Mouse (Mus musculus): ENCODE results near the gene Hspa1b. TPM values are rescaled to one million over a fixed set of nuclear protein-coding genes. Genes with fewer than 3 reads are reported as not detected.
"Not testable (repeated sequence)": the region's sequence is repeated elsewhere in the genome, so short reads cannot be mapped to it uniquely, and the experiment has no call there.

Hspa1b gene
- 4.6 and 9.2 TPM in 2 replicates for polyA plus RNA-seq (2012; rRNA removed)

- H3K27me3 ChIP-seq (ENCODE audit: control insufficient read depth, insufficient read depth, low read length); H3K4me1 ChIP-seq (ENCODE audit: control insufficient read depth, insufficient read depth, low read length): not testable (repeated sequence)
- Histone ChIP-seq H3K27ac (ENCODE audit: insufficient read depth, low read length) (peak within 1 kb of the TSS; percentile 81; the same call in 1 of the 2 replicates), H3K4me3 (replicated peaks; ENCODE audit: insufficient read depth, low read depth, low read length) (peak within 1 kb of the TSS; percentile 99)
- TF ChIP-seq POLR2A (IDR thresholded peaks at IDR 0.05; ENCODE audit: borderline replicate concordance, insufficient read depth, low read length) = peak; percentile 60; the same call in 1 of the 2 replicates
- peak; percentile 84 to 90 for DNase-seq
- WGBS = under 1% methylated on average over 30 of the region's 32 CpGs
These were observed at the start of gene Hspa1b for GRCm38 (mm10) chr17:34959130-34959778. Gene Hspa1b, minus strand, starts transcription at chr17:34959238.

DNA sequence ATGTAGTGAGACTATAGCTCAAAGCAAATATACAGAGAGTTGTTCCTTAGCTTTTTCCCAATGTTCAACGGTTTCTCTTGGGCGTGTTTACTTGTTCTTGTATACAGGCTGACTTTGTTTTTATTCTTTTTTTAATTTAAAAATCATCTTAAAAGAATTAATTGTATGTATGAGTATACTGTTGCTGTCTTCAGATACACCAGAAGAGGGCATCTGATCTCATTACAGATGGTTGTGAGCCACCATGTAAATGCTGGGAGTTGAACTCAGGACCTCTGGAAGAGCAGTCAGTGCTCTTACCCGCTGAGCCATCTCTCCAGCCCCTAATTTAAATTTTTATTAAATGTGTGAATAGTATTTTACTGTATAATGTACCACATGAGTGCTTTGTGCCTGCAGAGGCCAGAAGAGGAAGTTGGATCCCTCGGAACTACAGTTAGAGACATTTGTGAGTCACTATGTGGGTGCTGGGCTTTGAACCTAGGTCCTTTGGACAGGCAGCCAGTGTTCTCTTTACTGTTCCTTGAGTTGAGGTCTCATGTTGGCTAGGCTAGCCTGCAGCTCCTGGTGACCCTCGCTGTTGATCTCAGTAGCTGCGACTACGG, 48.5 kb upstream of the Hspa1b start:
- no peak for DNase-seq
- 95% methylated on average over 7 of the region's 7 CpGs for WGBS
- TF ChIP-seq CTCF (IDR thresholded peaks at IDR 0.05; ENCODE audit: borderline replicate concordance, insufficient read depth, low read depth, low read length) (no peak), POLR2A (IDR thresholded peaks at IDR 0.05; ENCODE audit: borderline replicate concordance, insufficient read depth, low read length) (no peak)
- Histone ChIP-seq H3K4me1 (ENCODE audit: control insufficient read depth, insufficient read depth, low read length) (peaks cover 25% of the 10 kb centered on the region), H3K27ac (ENCODE audit: insufficient read depth, low read length) (no peak overlapping the region), H3K27me3 (ENCODE audit: control insufficient read depth, insufficient read depth, low read length) (no peaks in the 10 kb centered on the region), H3K4me3 (replicated peaks; ENCODE audit: insufficient read depth, low read depth, low read length) (no peak overlapping the region)

- not testable (repeated sequence) for DNase-seq; H3K27ac ChIP-seq (ENCODE audit: insufficient read depth, low read length)
- 90% methylated on average over 4 of the region's 5 CpGs for WGBS
These were observed 46.9 kb upstream of the Hspa1b start for GRCm38 (mm10) chr17:35005902-35006301.

GRCm38 (mm10) chr17:35005158-35005557, 46.1 kb upstream of the Hspa1b start:
- no peak for TF ChIP-seq CTCF (IDR thresholded peaks at IDR 0.05; ENCODE audit: borderline replicate concordance, insufficient read depth, low read depth, low read length)
- no peak for TF ChIP-seq POLR2A (IDR thresholded peaks at IDR 0.05; ENCODE audit: borderline replicate concordance, insufficient read depth, low read length)
- no peak overlapping the region for H3K4me3 ChIP-seq (replicated peaks; ENCODE audit: insufficient read depth, low read depth, low read length)
- WGBS = 81% methylated on average over 10 of the region's 10 CpGs

More at GRCm38 (mm10) chr17:35005902-35006301, 46.9 kb upstream of the Hspa1b start:
- H3K4me1 ChIP-seq (ENCODE audit: control insufficient read depth, insufficient read depth, low read length) = peaks cover 20% of the 10 kb centered on the region
- H3K27me3 ChIP-seq (ENCODE audit: control insufficient read depth, insufficient read depth, low read length); H3K4me3 ChIP-seq (replicated peaks; ENCODE audit: insufficient read depth, low read depth, low read length): not testable (repeated sequence)

GRCm38 (mm10) chr17:35004075-35004717, 45.2 kb upstream of the Hspa1b start:
- Histone ChIP-seq H3K4me3 (replicated peaks; ENCODE audit: insufficient read depth, low read depth, low read length) (no peak overlapping the region), H3K4me1 (ENCODE audit: control insufficient read depth, insufficient read depth, low read length) (peaks cover 9% of the 10 kb centered on the region), H3K27ac (ENCODE audit: insufficient read depth, low read length) (no peak overlapping the region), H3K27me3 (ENCODE audit: control insufficient read depth, insufficient read depth, low read length) (no peaks in the 10 kb centered on the region)
- 95% methylated on average over 17 of the region's 17 CpGs for WGBS
- DNase-seq = no peak
- no peak for TF ChIP-seq POLR2A (IDR thresholded peaks at IDR 0.05; ENCODE audit: borderline replicate concordance, insufficient read depth, low read length)
- no peak for TF ChIP-seq CTCF (IDR thresholded peaks at IDR 0.05; ENCODE audit: borderline replicate concordance, insufficient read depth, low read depth, low read length)

More at GRCm38 (mm10) chr17:35005158-35005557, 46.1 kb upstream of the Hspa1b start:
- Histone ChIP-seq H3K27ac (ENCODE audit: insufficient read depth, low read length) (no peak overlapping the region), H3K4me1 (ENCODE audit: control insufficient read depth, insufficient read depth, low read length) (peaks cover 12% of the 10 kb centered on the region), H3K27me3 (ENCODE audit: control insufficient read depth, insufficient read depth, low read length) (no peaks in the 10 kb centered on the region)
- no peak for DNase-seq

DNA sequence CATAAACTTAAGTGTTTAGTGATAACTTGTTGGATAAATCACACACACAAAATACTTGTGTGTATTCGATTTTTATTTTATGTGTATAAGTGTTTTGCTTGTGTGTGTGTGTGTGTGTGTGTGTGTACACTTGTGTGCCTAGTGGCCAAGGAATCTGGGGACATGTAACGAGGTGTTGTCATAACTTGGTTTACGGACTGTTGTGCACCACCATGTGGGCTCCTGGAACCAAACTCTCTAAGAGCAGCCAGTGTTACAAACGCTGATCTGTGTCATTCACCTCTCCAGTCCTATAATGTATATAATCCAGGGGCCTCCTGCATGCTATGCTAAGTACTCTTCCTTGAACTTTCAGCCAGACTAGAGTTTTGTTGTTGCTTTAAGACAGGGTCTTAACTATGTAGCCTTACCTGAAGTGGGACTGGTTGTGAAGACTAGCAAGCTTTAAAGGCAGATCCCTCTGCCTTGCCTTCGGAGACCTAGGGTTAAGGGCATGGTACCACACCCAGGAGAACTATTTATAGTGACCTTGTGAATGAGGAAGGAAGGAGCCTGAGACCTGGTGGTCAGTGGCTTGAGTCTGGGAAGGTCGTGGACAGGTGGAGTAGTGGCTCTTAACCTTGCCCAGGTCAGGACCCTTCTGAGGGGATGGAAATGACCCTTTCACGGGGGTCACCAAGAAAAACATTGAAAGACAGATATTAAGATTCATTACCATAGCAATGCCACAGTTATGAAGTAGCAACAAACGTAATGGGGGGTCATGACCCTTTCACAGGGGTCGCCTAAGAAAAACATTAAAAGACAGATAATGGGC, 44.2 kb upstream of the Hspa1b start:
- DNase-seq = no peak
- no peak for TF ChIP-seq POLR2A (IDR thresholded peaks at IDR 0.05; ENCODE audit: borderline replicate concordance, insufficient read depth, low read length)
- no peak for TF ChIP-seq CTCF (IDR thresholded peaks at IDR 0.05; ENCODE audit: borderline replicate concordance, insufficient read depth, low read depth, low read length)
- H3K27ac ChIP-seq (ENCODE audit: insufficient read depth, low read length) = no peak overlapping the region
- peaks cover 6% of the 10 kb centered on the region for H3K4me1 ChIP-seq (ENCODE audit: control insufficient read depth, insufficient read depth, low read length)
- 59% methylated on average over 9 of the region's 9 CpGs for whole genome bisulfite sequencing
- no peaks in the 10 kb centered on the region for H3K27me3 ChIP-seq (ENCODE audit: control insufficient read depth, insufficient read depth, low read length)
- H3K4me3 ChIP-seq (replicated peaks; ENCODE audit: insufficient read depth, low read depth, low read length) = no peak overlapping the region

DNA sequence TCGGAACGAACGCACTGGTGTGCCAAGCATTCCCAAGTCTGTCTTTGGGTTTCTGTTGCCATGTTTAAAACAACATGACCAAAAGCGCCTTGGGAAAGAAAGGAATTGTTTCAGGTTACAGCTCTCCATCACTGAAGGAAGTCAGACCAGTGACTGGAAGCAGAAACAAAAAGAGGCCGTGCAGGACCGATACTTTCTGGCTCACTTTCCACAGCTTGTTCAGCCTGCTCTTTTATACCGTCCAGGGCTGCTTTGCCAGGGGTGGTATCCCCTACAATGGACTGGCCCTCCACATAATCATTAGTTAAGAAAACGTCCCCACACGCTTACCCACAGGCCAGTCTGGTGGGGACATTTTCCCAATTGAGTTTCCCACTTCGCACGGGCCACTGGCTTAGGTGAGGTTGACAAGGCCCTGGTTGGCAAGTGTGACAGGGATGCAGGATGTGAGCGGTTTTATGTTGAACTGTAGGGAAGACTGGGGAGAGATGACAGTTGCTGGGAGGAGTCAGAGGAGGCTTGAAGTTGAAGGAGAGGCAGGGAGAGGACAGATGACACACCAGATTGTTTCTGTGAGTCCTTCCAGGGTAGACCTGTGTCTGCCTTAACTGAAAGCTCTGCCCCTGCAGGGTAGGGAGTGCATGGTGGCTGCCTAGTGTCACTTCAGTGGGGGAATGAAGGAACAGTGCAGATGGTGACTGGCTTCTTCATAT, 43.3 kb upstream of the Hspa1b start:
- Histone ChIP-seq H3K4me1 (ENCODE audit: control insufficient read depth, insufficient read depth, low read length) (peaks cover 6% of the 10 kb centered on the region), H3K4me3 (replicated peaks; ENCODE audit: insufficient read depth, low read depth, low read length) (peak overlapping the region; percentile 61), H3K27me3 (ENCODE audit: control insufficient read depth, insufficient read depth, low read length) (no peaks in the 10 kb centered on the region), H3K27ac (ENCODE audit: insufficient read depth, low read length) (peak overlapping the region; percentile 53)
- 3% methylated on average over 12 of the region's 12 CpGs for WGBS
- DNase-seq = peak; percentile 39 to 42
- TF ChIP-seq POLR2A (IDR thresholded peaks at IDR 0.05; ENCODE audit: borderline replicate concordance, insufficient read depth, low read length) (peak; percentile 13; the same call in 1 of the 2 replicates), CTCF (IDR thresholded peaks at IDR 0.05; ENCODE audit: borderline replicate concordance, insufficient read depth, low read depth, low read length) (no peak)
